Mouse (Mus musculus): ENCODE data around the gene Vat1l. TPM values are rescaled to one million over a fixed set of nuclear protein-coding genes. Genes with fewer than 3 reads are reported as not detected.
A peak's percentile ranks its signal among the peaks of the same experiment; 100 is the strongest.

The Vat1l gene
- polyA plus RNA-seq, 1 experiment from 2014 or later = 4.0 TPM

DNA sequence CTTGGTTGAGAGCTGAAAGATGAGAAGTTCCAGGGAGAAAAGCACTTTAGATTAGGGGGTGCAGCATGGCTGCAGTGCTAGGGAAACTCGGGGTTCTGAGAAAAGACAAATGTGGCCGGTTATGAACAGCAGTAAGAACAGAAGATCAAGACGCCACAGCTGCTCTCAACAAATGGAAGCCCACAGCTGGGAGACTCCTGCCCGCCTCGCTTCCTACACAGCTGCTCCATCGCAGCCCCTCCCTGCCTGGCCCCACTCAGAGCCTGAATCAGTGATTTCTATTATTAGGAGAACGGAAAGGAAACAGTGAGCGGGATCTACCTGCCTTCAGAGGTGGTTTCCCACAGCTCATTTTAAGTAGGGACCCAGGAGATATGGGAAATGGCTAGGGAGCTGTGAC, 69.1 kb downstream of the Vat1l start:
- no peak overlapping the region for H3K27ac ChIP-seq (ENCODE audit: low read depth, low read length)
- H3K9ac ChIP-seq (ENCODE audit: low read depth, low read length) = no peak overlapping the region
- no peaks in the 10 kb centered on the region for H3K27me3 ChIP-seq (ENCODE audit: control insufficient read depth, insufficient read depth, low read length)
- H3K9me3 ChIP-seq (ENCODE audit: control insufficient read depth, low read length) = no peaks in the 10 kb centered on the region
- no peak overlapping the region for H3K4me2 ChIP-seq (replicated peaks; ENCODE audit: low read depth, low read length)
- 76% methylated on average over 8 of the region's 8 CpGs for WGBS
- no peak overlapping the region for H3K4me3 ChIP-seq (ENCODE audit: low read length)
- H3K4me1 ChIP-seq (ENCODE audit: control insufficient read depth, insufficient read depth, low read length) = no peaks in the 10 kb centered on the region
- no peak for ATAC-seq (ENCODE audit: low FRiP score, low TSS enrichment)
- no peaks in the 10 kb centered on the region for H3K36me3 ChIP-seq (ENCODE audit: control insufficient read depth, insufficient read depth, low read length)

DNA sequence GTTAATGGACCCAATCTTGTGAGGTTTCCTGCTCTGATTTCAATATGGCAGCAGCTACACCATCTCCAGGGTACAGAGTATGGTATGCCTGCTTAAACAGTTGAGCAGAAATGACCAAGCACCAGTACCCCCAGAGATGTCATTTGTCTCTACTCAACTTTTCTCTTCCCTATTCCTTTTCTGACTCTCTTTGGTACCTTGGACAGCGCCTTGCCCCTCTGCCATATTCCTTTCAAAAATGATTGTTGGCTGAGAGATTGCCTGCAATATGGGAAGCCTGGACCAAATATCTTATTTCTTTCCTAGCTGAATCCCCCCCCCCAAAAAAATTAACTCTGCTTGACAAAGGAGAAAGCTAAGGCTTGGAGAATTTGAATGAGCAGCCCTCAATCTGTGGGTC, 75.7 kb downstream of the Vat1l start:
- H3K27me3 ChIP-seq (ENCODE audit: control insufficient read depth, insufficient read depth, low read length) = no peaks in the 10 kb centered on the region
- H3K4me2 ChIP-seq (replicated peaks; ENCODE audit: low read depth, low read length) = no peak overlapping the region
- H3K4me3 ChIP-seq (ENCODE audit: low read length) = no peak overlapping the region
- WGBS = 84% methylated on average over 1 of the region's 1 CpGs
- H3K9ac ChIP-seq (ENCODE audit: low read depth, low read length) = no peak overlapping the region
- H3K36me3 ChIP-seq (ENCODE audit: control insufficient read depth, insufficient read depth, low read length) = no peaks in the 10 kb centered on the region
- no peak overlapping the region for H3K27ac ChIP-seq (ENCODE audit: low read depth, low read length)
- H3K9me3 ChIP-seq (ENCODE audit: control insufficient read depth, low read length) = no peaks in the 10 kb centered on the region
- ATAC-seq (ENCODE audit: low FRiP score, low TSS enrichment) = no peak
- no peaks in the 10 kb centered on the region for H3K4me1 ChIP-seq (ENCODE audit: control insufficient read depth, insufficient read depth, low read length)

DNA sequence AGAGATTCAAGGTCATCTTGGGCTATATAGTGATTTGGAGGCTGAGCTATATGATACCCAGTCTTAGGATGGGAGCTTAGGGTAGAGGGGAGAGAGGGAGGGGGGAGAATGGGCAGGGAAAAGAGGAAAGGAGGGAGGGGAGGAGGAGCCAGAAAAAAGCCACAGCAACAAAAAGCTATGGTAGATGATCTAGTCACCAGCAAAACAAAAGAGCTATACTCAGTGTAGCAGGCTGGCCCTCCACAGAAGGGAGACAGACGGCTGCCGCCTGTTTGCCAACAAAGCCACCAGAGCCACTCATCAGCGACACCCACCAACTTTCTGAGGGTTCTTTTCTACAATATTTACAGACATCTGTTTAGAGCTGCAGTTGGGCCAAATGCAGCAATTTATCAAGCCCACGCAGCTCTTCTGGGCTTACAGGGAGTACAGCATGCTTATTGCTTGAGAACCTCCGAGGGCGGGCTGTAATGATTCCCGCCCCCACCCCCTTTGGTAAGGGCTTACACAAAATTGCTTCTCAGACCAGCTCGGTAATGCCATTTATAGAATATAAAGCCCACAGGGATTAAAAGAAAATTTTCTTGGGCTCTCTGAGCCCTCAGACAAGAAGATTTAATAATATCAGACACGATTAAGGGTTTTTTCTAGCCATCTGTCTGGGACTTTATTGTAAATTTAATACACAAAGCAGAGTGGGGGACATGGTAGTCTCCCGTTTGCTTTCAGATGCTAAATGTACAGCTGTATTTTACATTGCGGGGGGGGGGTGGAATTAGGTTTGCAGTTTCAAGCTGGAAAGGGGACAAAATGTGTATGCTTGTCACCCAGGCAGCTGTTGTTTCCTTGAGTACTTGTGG, 89.7 kb downstream of the Vat1l start:
- peak; percentile 69 for ATAC-seq (ENCODE audit: low FRiP score, low TSS enrichment)
- no peak overlapping the region for H3K4me2 ChIP-seq (replicated peaks; ENCODE audit: low read depth, low read length)
- WGBS = 54% methylated on average over 11 of the region's 11 CpGs

DNA sequence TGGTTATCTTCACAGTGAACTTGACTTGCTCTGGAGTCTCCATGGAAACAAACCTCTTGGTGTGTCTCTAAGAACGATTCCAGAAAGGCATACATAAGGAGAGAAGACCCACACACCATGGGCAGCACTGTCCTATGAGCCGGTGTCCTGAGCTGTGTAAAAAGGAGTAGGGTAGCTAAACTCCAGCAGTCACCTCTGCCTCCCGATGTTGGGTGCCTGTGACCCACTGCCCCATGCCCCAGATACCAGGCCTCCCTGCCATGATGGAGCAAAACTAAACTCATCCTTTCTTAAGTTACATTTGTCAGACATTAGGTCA, 90.3 kb downstream of the Vat1l start:
- ATAC-seq (ENCODE audit: low FRiP score, low TSS enrichment) = no peak
- Histone ChIP-seq H3K36me3 (ENCODE audit: control insufficient read depth, insufficient read depth, low read length) (no peaks in the 10 kb centered on the region), H3K27ac (ENCODE audit: low read depth, low read length) (no peak overlapping the region), H3K9me3 (ENCODE audit: control insufficient read depth, low read length) (no peaks in the 10 kb centered on the region), H3K4me1 (ENCODE audit: control insufficient read depth, insufficient read depth, low read length) (no peaks in the 10 kb centered on the region), H3K9ac (ENCODE audit: low read depth, low read length) (no peak overlapping the region), H3K4me2 (replicated peaks; ENCODE audit: low read depth, low read length) (no peak overlapping the region), H3K4me3 (ENCODE audit: low read length) (no peak overlapping the region), H3K27me3 (ENCODE audit: control insufficient read depth, insufficient read depth, low read length) (no peaks in the 10 kb centered on the region)
- WGBS = 76% methylated on average over 3 of the region's 3 CpGs

More for the DNA sequence above, 89.7 kb downstream of the Vat1l start:
- Histone ChIP-seq H3K9ac (ENCODE audit: low read depth, low read length) (no peak overlapping the region), H3K9me3 (ENCODE audit: control insufficient read depth, low read length) (no peaks in the 10 kb centered on the region), H3K27ac (ENCODE audit: low read depth, low read length) (no peak overlapping the region; the same call in 1 of the 2 replicates), H3K4me1 (ENCODE audit: control insufficient read depth, insufficient read depth, low read length) (no peaks in the 10 kb centered on the region), H3K27me3 (ENCODE audit: control insufficient read depth, insufficient read depth, low read length) (no peaks in the 10 kb centered on the region), H3K4me3 (ENCODE audit: low read length) (no peak overlapping the region), H3K36me3 (ENCODE audit: control insufficient read depth, insufficient read depth, low read length) (no peaks in the 10 kb centered on the region)

DNA sequence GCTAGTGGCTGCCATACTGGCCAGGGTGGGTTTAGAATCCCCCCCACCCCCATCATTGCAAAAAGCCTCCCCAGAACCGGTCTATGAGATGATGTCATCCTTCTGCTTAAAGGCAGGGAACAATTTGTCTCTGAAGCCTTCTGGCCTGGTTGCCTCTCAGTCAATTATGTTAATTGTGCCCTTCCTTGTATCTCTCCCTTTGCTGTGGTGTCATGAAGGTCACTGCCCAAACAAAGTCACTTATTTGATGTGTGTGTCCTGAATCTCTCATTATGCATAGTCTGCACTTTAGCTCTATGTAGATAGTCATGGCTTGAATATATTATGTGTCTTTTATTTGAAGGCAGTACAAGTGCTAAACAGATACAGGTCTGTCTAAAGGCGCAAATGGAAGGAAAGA, 92.8 kb downstream of the Vat1l start:
- H3K27me3 ChIP-seq (ENCODE audit: control insufficient read depth, insufficient read depth, low read length) = no peaks in the 10 kb centered on the region
- no peaks in the 10 kb centered on the region for H3K4me1 ChIP-seq (ENCODE audit: control insufficient read depth, insufficient read depth, low read length)
- no peaks in the 10 kb centered on the region for H3K9me3 ChIP-seq (ENCODE audit: control insufficient read depth, low read length)
- H3K27ac ChIP-seq (ENCODE audit: low read depth, low read length) = no peak overlapping the region
- no peak overlapping the region for H3K4me3 ChIP-seq (ENCODE audit: low read length)
- no peaks in the 10 kb centered on the region for H3K36me3 ChIP-seq (ENCODE audit: control insufficient read depth, insufficient read depth, low read length)
- 68% methylated on average over 2 of the region's 2 CpGs for WGBS
- no peak overlapping the region for H3K4me2 ChIP-seq (replicated peaks; ENCODE audit: low read depth, low read length)
- ATAC-seq (ENCODE audit: low FRiP score, low TSS enrichment) = no peak
- H3K9ac ChIP-seq (ENCODE audit: low read depth, low read length) = no peak overlapping the region

DNA sequence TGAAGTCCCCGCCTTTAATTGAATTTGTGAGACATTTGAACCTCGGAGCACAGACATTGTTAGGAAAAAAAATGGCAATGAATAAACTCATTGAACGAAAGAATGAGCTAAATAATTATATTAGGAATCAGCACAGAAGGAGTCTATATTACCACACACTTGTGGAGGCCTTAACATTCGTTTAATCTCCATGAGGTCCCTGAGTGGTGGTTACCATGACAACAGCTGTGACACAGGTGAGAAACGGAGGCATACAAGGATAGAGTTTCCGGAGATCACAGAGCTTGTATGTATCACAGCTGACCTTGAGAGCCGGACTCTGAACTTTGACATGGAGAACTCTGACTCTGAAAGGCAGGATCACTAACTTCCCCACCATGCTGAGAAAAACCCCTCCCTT, 94.7 kb downstream of the Vat1l start:
- Histone ChIP-seq H3K4me2 (replicated peaks; ENCODE audit: low read depth, low read length) (no peak overlapping the region), H3K36me3 (ENCODE audit: control insufficient read depth, insufficient read depth, low read length) (no peaks in the 10 kb centered on the region), H3K9ac (ENCODE audit: low read depth, low read length) (no peak overlapping the region), H3K4me1 (ENCODE audit: control insufficient read depth, insufficient read depth, low read length) (no peaks in the 10 kb centered on the region), H3K4me3 (ENCODE audit: low read length) (no peak overlapping the region), H3K27ac (ENCODE audit: low read depth, low read length) (no peak overlapping the region), H3K9me3 (ENCODE audit: control insufficient read depth, low read length) (no peaks in the 10 kb centered on the region), H3K27me3 (ENCODE audit: control insufficient read depth, insufficient read depth, low read length) (no peaks in the 10 kb centered on the region)
- 66% methylated on average over 7 of the region's 7 CpGs for WGBS
- ATAC-seq (ENCODE audit: low FRiP score, low TSS enrichment) = no peak

DNA sequence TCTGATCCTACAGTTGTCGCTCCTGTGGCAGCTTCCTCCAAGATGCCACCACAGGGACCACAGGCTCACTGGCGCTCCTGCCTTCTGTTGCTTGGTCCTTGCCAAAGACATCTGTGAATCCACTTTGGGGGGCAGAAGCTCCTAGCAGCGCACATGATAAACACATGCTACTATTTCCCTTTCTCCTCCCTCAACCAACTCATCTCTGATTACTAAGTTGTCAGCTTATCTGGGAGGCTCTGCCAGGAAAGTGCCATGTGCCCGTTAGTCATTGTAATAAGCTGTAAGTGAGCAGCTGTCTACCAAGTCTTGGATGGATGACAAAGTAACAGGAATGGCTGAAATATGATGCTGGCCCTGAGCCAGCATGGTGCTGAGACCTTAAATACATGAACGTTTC, 100.9 kb downstream of the Vat1l start:
- Histone ChIP-seq H3K27ac (ENCODE audit: low read depth, low read length) (no peak overlapping the region), H3K36me3 (ENCODE audit: control insufficient read depth, insufficient read depth, low read length) (no peaks in the 10 kb centered on the region), H3K9ac (ENCODE audit: low read depth, low read length) (no peak overlapping the region), H3K27me3 (ENCODE audit: control insufficient read depth, insufficient read depth, low read length) (no peaks in the 10 kb centered on the region), H3K9me3 (ENCODE audit: control insufficient read depth, low read length) (no peaks in the 10 kb centered on the region), H3K4me1 (ENCODE audit: control insufficient read depth, insufficient read depth, low read length) (no peaks in the 10 kb centered on the region), H3K4me3 (ENCODE audit: low read length) (no peak overlapping the region), H3K4me2 (replicated peaks; ENCODE audit: low read depth, low read length) (no peak overlapping the region)
- WGBS = 64% methylated on average over 5 of the region's 5 CpGs
- ATAC-seq (ENCODE audit: low FRiP score, low TSS enrichment) = no peak

DNA sequence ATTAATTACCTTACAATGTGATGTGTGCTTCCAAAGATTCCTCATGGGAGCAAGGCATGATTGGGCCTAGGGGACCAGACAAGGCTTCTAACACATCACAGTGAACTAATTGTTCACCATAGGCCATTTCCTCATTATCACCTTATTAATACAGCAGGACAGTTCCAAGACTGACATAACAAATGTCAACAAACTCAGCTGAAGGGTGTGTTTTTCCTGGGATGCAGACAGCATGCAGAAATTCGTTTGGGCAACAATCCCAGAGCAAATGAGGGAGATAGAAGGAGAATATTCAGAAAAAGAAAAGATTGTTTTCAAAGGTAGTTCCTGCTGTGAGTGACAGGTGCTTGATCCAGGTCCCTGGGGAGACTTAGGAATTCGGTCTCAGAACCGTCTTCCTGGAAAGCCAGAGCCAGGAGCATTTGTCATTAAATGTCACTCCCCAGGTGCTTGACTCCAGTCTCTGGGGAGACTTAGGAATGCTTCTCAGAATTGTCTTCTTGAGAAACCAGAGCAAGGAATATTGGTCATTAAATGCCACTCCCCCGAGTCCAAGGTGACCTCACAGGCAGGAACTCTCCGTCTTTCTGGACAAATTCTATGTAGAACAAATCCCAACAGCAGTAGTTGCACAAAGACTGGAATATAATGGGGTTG, 109.4 kb downstream of the Vat1l start:
- Histone ChIP-seq H3K4me2 (replicated peaks; ENCODE audit: low read depth, low read length) (no peak overlapping the region), H3K4me1 (ENCODE audit: control insufficient read depth, insufficient read depth, low read length) (no peaks in the 10 kb centered on the region), H3K36me3 (ENCODE audit: control insufficient read depth, insufficient read depth, low read length) (no peaks in the 10 kb centered on the region), H3K9me3 (ENCODE audit: control insufficient read depth, low read length) (peaks cover 2% of the 10 kb centered on the region; the same call in 1 of the 2 replicates), H3K27me3 (ENCODE audit: control insufficient read depth, insufficient read depth, low read length) (no peaks in the 10 kb centered on the region), H3K27ac (ENCODE audit: low read depth, low read length) (no peak overlapping the region), H3K4me3 (ENCODE audit: low read length) (no peak overlapping the region), H3K9ac (ENCODE audit: low read depth, low read length) (no peak overlapping the region)
- 41% methylated on average over 5 of the region's 5 CpGs for WGBS
- no peak for ATAC-seq (ENCODE audit: low FRiP score, low TSS enrichment)

DNA sequence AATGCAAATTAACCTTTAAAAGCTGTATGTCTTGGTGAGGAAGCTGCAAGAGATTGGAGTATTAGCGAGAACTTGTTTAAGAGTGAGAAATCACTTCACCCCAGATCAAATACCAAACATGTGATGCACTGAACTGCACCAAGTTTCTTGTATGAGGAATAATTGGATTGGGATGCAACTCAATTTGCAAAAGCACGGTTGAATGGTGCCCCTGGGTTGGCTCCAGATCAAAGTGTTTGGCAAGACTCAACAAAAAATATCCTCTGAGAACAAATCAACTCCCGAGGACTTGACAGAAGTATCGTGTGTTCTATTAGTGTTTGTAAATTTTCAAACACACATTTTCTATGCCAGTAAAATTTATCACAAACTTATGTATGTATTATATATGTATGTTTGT, 112.7 kb downstream of the Vat1l start:
- H3K36me3 ChIP-seq (ENCODE audit: control insufficient read depth, insufficient read depth, low read length) = no peaks in the 10 kb centered on the region
- no peak for ATAC-seq (ENCODE audit: low FRiP score, low TSS enrichment)
- H3K27ac ChIP-seq (ENCODE audit: low read depth, low read length) = no peak overlapping the region
- no peak overlapping the region for H3K4me2 ChIP-seq (replicated peaks; ENCODE audit: low read depth, low read length)
- no peaks in the 10 kb centered on the region for H3K4me1 ChIP-seq (ENCODE audit: control insufficient read depth, insufficient read depth, low read length)
- WGBS = 85% methylated on average over 4 of the region's 4 CpGs
- no peak overlapping the region for H3K4me3 ChIP-seq (ENCODE audit: low read length)
- peaks cover 3% of the 10 kb centered on the region for H3K9me3 ChIP-seq (ENCODE audit: control insufficient read depth, low read length)
- no peaks in the 10 kb centered on the region for H3K27me3 ChIP-seq (ENCODE audit: control insufficient read depth, insufficient read depth, low read length)
- H3K9ac ChIP-seq (ENCODE audit: low read depth, low read length) = no peak overlapping the region
